Mouse (Mus musculus): ENCODE data around the gene Gm20388.

GRCm38 (mm10) chr8:124212148-124212547, 4301.5 kb downstream of the Gm20388 start:
- TF ChIP-seq TAL1 (IDR thresholded peaks at IDR 0.05; ENCODE audit: low read length): no peak
- no peak for TF ChIP-seq GATA1 (IDR thresholded peaks at IDR 0.05; ENCODE audit: low read length)

All from erythroblast, embryonic 14.5 days (primary cell).